Mouse (Mus musculus) MEL (cell line): ENCODE results near the gene Slc23a2. TPM values are rescaled to one million over a fixed set of nuclear protein-coding genes. Genes with fewer than 3 reads are reported as not detected.

Source experiments
- DNase-seq: peaks from one replicate; pipeline ENCODE4 v3.0.0; 2011; ENCODE audit warnings: low read depth, low spot score
- H3K27ac ChIP-seq: 2 replicates; pipeline ENCODE4 v1.5.1; 2012; ENCODE audit warnings: low read depth, mild to moderate bottlenecking, control low read depth, low read length, moderate library complexity; ENCODE audit not compliant: control insufficient read depth
- H3K27me3 ChIP-seq, 2 experiments: fragments of 150-350 bp in 1 of 2; sonication (generic) in 1 of 2; 2 replicates each; pipeline ENCODE4 v1.6.1; 2012; ENCODE audit warnings: low read length in 2 of 2, mild to moderate bottlenecking in 2 of 2, improper control_type of control experiment in 1 of 2, moderate library complexity in 1 of 2; ENCODE audit not compliant: insufficient read depth in 2 of 2, control insufficient read depth in 1 of 2
- H3K36me3 ChIP-seq, 2 experiments: 2 replicates each; pipeline ENCODE4 v1.6.1; 2012 to 2014; ENCODE audit warnings: low read length in 2 of 2, improper control_type of control experiment in 1 of 2, inconsistent platforms in 1 of 2, mild to moderate bottlenecking in 1 of 2; ENCODE audit not compliant: insufficient read depth in 2 of 2, control insufficient read depth in 1 of 2
- H3K4me1 ChIP-seq, 2 experiments: fragments of 150-350 bp in 1 of 2; sonication (generic) in 1 of 2; 2 replicates each; pipeline ENCODE4 v1.6.1; 2012; ENCODE audit warnings: low read length in 2 of 2, improper control_type of control experiment in 1 of 2, mild to moderate bottlenecking in 1 of 2; ENCODE audit not compliant: insufficient read depth in 2 of 2, control insufficient read depth in 1 of 2
- H3K4me3 ChIP-seq, 2 experiments: fragments of 150-350 bp in 1 of 2; sonication (generic) in 1 of 2; 2 replicates each; pipeline ENCODE4 v1.5.1; 2012; ENCODE audit warnings: low read depth in 2 of 2, low read length in 2 of 2, mild to moderate bottlenecking in 2 of 2, moderate library complexity in 2 of 2, control low read depth in 1 of 2, improper control_type of control experiment in 1 of 2; ENCODE audit not compliant: control insufficient read depth in 1 of 2, insufficient read depth in 1 of 2
- H3K79me2 ChIP-seq: 2 replicates; pipeline ENCODE4 v1.6.1; 2012; ENCODE audit warnings: mild to moderate bottlenecking, low read length, moderate library complexity; ENCODE audit not compliant: control insufficient read depth, poor library complexity, insufficient read depth
- H3K9ac ChIP-seq: 2 replicates; pipeline ENCODE4 v1.6.1; 2012; ENCODE audit warnings: low read depth, mild to moderate bottlenecking, control low read depth, low read length, moderate library complexity; ENCODE audit not compliant: control insufficient read depth, poor library complexity, severe bottlenecking
- H3K9me3 ChIP-seq: fragments of 150-350 bp; sonication (generic); replicated peaks from 2 replicates; pipeline ENCODE4 v1.6.1; 2012; ENCODE audit warnings: mild to moderate bottlenecking, low read length, improper control_type of control experiment, moderate library complexity; ENCODE audit not compliant: insufficient read depth
- CHD1 ChIP-seq: IDR thresholded peaks from 2 replicates; pipeline ENCODE4 v1.6.1; 2012; ENCODE audit warnings: low read depth, mild to moderate bottlenecking, inconsistent platforms, low read length, improper control_type of control experiment
- CTCF ChIP-seq, 3 experiments: IDR thresholded peaks in 2 of 3; conservative IDR thresholded peaks in 1 of 3; 2 replicates each; pipeline ENCODE4 v1.5.1; 2011 to 2012; ENCODE audit warnings: low read length in 3 of 3, low read depth in 2 of 3, mild to moderate bottlenecking in 2 of 3, improper control_type of control experiment in 1 of 3, inconsistent platforms in 1 of 3, mixed read lengths in 1 of 3, moderate library complexity in 1 of 3; ENCODE audit not compliant: control insufficient read depth in 1 of 3, insufficient read depth in 1 of 3, poor library complexity in 1 of 3, severe bottlenecking in 1 of 3
- ELF1 ChIP-seq: IDR thresholded peaks from 2 replicates; pipeline ENCODE4 v1.6.1; 2014; ENCODE audit warnings: low read depth, mild to moderate bottlenecking, inconsistent platforms, low read length, improper control_type of control experiment, moderate library complexity
- EP300 ChIP-seq, 2 experiments: IDR thresholded peaks; 2 replicates each; pipeline ENCODE4 v1.6.1; 2011; ENCODE audit warnings: improper control_type of control experiment in 2 of 2, low read length in 2 of 2, low read depth in 1 of 2, mild to moderate bottlenecking in 1 of 2
- HCFC1 ChIP-seq: IDR thresholded peaks from 2 replicates; pipeline ENCODE4 v1.6.1; 2012; ENCODE audit warnings: low read depth, mild to moderate bottlenecking, inconsistent platforms, low read length, improper control_type of control experiment, moderate library complexity
- JUND ChIP-seq: IDR thresholded peaks from 2 replicates; pipeline ENCODE4 v1.6.1; 2011; ENCODE audit warnings: low read depth, mild to moderate bottlenecking, improper control_type of control experiment, low read length
- KAT2A ChIP-seq: conservative IDR thresholded peaks from 2 replicates; pipeline ENCODE4 v1.6.1; 2012; ENCODE audit warnings: low read depth, low read length, improper control_type of control experiment, inconsistent platforms
- MAFK ChIP-seq: IDR thresholded peaks from 2 replicates; pipeline ENCODE4 v1.6.1; 2011; ENCODE audit warnings: low read depth, mild to moderate bottlenecking, low read length, improper control_type of control experiment, borderline replicate concordance
- MAX ChIP-seq: IDR thresholded peaks from 2 replicates; pipeline ENCODE4 v1.6.1; 2011; ENCODE audit warnings: low read length, improper control_type of control experiment
- MYB ChIP-seq: IDR thresholded peaks from 2 replicates; pipeline ENCODE4 v1.6.1; 2011; ENCODE audit warnings: mild to moderate bottlenecking, low read depth, low read length, improper control_type of control experiment
- NRF1 ChIP-seq: IDR thresholded peaks from 2 replicates; pipeline ENCODE4 v1.6.1; 2014; ENCODE audit warnings: low read depth, mild to moderate bottlenecking, inconsistent platforms, low read length, improper control_type of control experiment, moderate library complexity; ENCODE audit not compliant: poor library complexity, insufficient read depth, severe bottlenecking
- POLR2AphosphoS5 ChIP-seq: IDR thresholded peaks from 2 replicates; pipeline ENCODE4 v1.6.1; 2012; ENCODE audit warnings: low read depth, borderline replicate concordance, mild to moderate bottlenecking, inconsistent platforms, low read length, moderate library complexity, mixed read lengths
- RAD21 ChIP-seq: IDR thresholded peaks from 2 replicates; pipeline ENCODE4 v1.6.1; 2011; ENCODE audit warnings: mild to moderate bottlenecking, low read depth, low read length, improper control_type of control experiment
- RCOR1 ChIP-seq: IDR thresholded peaks from 2 replicates; pipeline ENCODE4 v1.6.1; 2012; ENCODE audit warnings: low read depth, mild to moderate bottlenecking, inconsistent platforms, low read length, improper control_type of control experiment
- SIN3A ChIP-seq: IDR thresholded peaks from 2 replicates; pipeline ENCODE4 v1.6.1; 2012; ENCODE audit warnings: low read length, improper control_type of control experiment, inconsistent platforms
- USF1 ChIP-seq: IDR thresholded peaks from 2 replicates; pipeline ENCODE4 v1.6.1; 2014; ENCODE audit warnings: low read depth, mild to moderate bottlenecking, inconsistent platforms, low read length, improper control_type of control experiment, moderate library complexity
- ZC3H11A ChIP-seq: IDR thresholded peaks from 2 replicates; pipeline ENCODE4 v1.6.1; 2012; ENCODE audit warnings: low read depth, mild to moderate bottlenecking, inconsistent platforms, low read length, improper control_type of control experiment
- ZMIZ1 ChIP-seq: IDR thresholded peaks from 2 replicates; pipeline ENCODE4 v1.6.1; 2012; ENCODE audit warnings: low read depth, mild to moderate bottlenecking, inconsistent platforms, low read length, improper control_type of control experiment, moderate library complexity
- ZNF384 ChIP-seq: IDR thresholded peaks from 2 replicates; pipeline ENCODE4 v1.6.1; 2012; ENCODE audit warnings: low read depth, mild to moderate bottlenecking, inconsistent platforms, low read length, improper control_type of control experiment
- polyA plus RNA-seq, 2 experiments: library from polyadenylated mRNA; stranded (reverse) in 1 of 2; unstranded in 1 of 2; fragments of >175 nt in 1 of 2; fragments of >200 nt in 1 of 2; gene quantifications; 2 replicates each; pipeline versions ENCODE4 v1.2.1 to v1.2.4; 2012; ENCODE audit warnings: low replicate concordance in 2 of 2, low read depth in 1 of 2; ENCODE audit not compliant: insufficient read length in 2 of 2, insufficient read depth in 1 of 2, missing spikeins in 1 of 2
- total RNA-seq: library from RNA; depleted of rRNA; stranded (reverse); fragments of 300-350 nt; gene quantifications from 2 replicates; pipeline ENCODE4 v1.2.3, GENCODE M21; 2012

The Slc23a2 gene
- total and polyA plus RNA-seq, 3 experiments: 7.9 to 10.3 TPM; not detected in 1

- no peak for TF ChIP-seq ZMIZ1
These were observed 27.0 kb upstream of the Slc23a2 start (continued) for GRCm38 (mm10) chr2:132171939-132172338.

- Histone ChIP-seq H3K4me3 (no peak overlapping the region), H3K27ac (no peak overlapping the region), H3K36me3 (no peaks in the 10 kb centered on the region)
These were observed 24.2 kb upstream of the Slc23a2 start for GRCm38 (mm10) chr2:132169150-132169549.

GRCm38 (mm10) chr2:132163626-132164025, 18.7 kb upstream of the Slc23a2 start:
- Histone ChIP-seq H3K27me3 (peaks cover 0 to 14% of the 10 kb centered on the region in 2 experiments), H3K9me3 (no peaks in the 10 kb centered on the region), H3K36me3 (no peaks in the 10 kb centered on the region), H3K9ac (no peak overlapping the region), H3K4me1 (no peaks in the 10 kb centered on the region), H3K27ac (no peak overlapping the region), H3K4me3 (no peak overlapping the region), H3K79me2 (no peaks in the 10 kb centered on the region)
- DNase-seq: no peak
- no peak for TF ChIP-seq ELF1
- TF ChIP-seq HCFC1: no peak
- no peak for TF ChIP-seq MYB
- no peak for TF ChIP-seq MAX
- TF ChIP-seq RAD21: no peak
- TF ChIP-seq SIN3A: no peak
- TF ChIP-seq CHD1: no peak
- no peak for TF ChIP-seq RCOR1
- no peak for TF ChIP-seq ZMIZ1
- TF ChIP-seq POLR2AphosphoS5: no peak
- TF ChIP-seq ZNF384: no peak
- TF ChIP-seq USF1: no peak
- TF ChIP-seq JUND: no peak
- TF ChIP-seq KAT2A: no peak
- no peak for TF ChIP-seq NRF1
- TF ChIP-seq ZC3H11A: no peak

More at GRCm38 (mm10) chr2:132169150-132169549, 24.2 kb upstream of the Slc23a2 start:
- H3K9ac ChIP-seq: no peak overlapping the region
- H3K79me2 ChIP-seq: no peaks in the 10 kb centered on the region
- no peak for TF ChIP-seq NRF1
- no peak for TF ChIP-seq MAFK
- no peak for TF ChIP-seq SIN3A
- no peak for TF ChIP-seq EP300 (IDR thresholded peaks at IDR 0.05; ENCODE audit: low read depth in 1 of 2, low read length in 2 of 2)
- TF ChIP-seq CTCF (IDR thresholded peaks at IDR 0.05 in 2 of 3, conservative IDR thresholded peaks at IDR 0.05 in 1 of 3; ENCODE audit: control insufficient read depth in 1 of 3, insufficient read depth in 1 of 3, low read depth in 2 of 3, low read length in 3 of 3, poor library complexity in 1 of 3, severe bottlenecking in 1 of 3): no peak
- TF ChIP-seq POLR2AphosphoS5: no peak
- peaks cover 1 to 3% of the 10 kb centered on the region in 2 experiments; a peak in 3 of 4 replicates for H3K4me1 ChIP-seq
- no peak for DNase-seq
- peaks cover 0 to 7% of the 10 kb centered on the region in 2 experiments; a peak in 3 of 4 replicates for H3K27me3 ChIP-seq
- H3K9me3 ChIP-seq: no peaks in the 10 kb centered on the region
